Mouse (Mus musculus) urinary bladder, adult 18-20 months (tissue): ENCODE results near the gene Nrip2.

Experiments used
- DNase-seq, 2 experiments: peaks; one replicate each; pipeline ENCODE4 v3.0.0; 2022; ENCODE audit warnings: low spot score in 2 of 2, mixed read lengths in 2 of 2

Gene Nrip2

DNA sequence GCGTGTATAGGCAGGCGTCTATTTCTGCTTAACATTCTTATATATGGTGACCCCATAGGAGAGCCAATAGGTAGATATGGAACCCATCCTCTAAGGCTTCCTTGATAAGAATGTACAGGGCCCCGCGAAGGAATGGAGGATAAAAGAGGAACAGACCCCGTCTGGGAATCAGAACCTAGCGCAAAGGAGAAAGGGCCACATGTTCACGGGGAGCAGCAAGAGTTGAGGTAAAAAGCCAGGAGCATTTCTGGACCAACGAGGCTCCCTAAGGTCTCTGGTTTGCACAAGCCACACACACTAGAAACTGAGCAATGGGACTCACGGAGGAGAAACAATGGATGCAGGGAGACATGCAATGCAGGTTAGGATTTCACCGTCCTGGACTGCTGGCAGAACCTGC is 38.2 kb downstream of the Nrip2 start:
- no peak for DNase-seq

DNA sequence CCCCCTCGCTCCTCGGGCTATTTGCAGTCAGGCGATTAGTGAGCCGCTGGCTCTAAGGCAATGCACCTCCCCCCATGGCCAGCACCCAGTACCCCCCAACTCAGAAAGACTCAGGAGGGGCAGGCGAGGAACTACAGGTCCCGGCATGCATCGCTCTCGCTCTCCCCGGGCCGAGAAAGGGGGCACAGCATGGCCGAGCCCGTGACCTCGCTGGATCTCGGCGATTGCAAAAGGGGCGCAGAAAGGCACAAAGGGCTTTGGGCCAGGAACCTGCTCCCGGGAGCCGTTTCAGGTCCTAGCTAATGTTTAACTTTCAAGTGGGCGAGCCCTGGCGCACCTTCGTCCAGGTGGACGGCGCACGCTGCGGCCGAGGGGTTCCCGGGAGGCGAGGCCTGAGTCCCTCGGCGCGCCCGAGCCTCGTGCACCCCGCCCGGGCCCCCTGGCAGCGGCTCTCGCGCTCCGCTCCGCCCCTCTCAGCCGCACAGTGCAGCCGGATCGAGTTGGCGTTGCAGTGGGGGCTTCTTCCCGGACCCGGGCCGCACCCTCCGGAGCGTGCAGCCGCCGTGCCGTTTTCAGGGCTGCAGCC is 38.7 kb downstream of the Nrip2 start:
- DNase-seq: peak; percentile 43 to 69

DNA sequence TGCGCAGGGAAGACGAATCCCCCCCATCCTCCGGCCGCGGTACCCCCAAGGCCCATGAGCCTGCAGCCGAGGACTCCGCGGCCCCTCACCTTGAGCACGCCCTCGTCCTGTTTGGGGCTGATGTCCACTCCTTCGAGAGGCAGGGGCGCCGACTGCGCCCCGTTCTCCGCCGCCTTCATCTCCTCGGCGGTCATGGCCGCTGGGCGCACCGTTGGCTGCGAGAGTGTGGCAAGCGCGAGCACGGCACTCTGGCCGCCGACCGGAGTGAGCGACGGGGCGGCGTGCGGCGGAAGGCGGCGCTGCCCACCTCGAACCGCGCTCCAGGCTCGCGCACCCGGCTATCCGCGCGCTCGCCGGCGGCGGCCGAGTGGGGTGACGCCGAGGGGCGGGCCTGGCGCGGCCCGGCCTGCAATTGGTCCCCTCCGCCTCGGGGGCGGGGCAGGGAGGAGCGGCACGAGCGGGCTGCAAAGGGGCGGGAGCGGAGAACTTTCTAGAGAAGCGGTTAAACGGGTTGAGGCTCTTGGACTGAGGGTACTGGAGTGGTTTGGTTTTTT is 39.3 kb downstream of the Nrip2 start, which contains the start of gene Fkbp4:
Fkbp4 (minus strand) TSS at position 361 of the 554 bp plus-strand sequence.
- peak; percentile 86 to 93 for DNase-seq

DNA sequence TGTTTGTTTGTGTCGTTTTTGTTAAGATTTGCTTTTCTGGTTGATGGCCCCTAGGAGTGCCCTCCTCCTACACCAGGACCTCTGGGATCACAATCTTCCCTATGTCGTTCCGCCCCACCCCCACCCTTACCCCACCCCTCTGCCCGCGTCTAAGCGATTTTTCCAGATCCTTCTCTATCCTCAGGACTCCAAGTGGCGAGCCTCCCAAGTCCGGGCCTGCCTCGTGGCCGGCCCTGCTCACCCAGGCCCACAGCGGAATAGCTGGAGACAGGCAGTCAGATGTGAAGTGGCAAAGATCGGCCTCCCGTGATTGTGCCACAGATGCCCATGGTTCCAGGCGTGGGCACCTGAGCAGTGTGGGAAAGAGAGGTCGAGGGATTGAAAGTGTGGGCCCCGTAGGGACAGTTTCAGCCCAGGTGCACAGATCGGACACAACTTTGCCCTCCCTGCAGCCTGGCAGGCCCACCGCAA is 39.8 kb downstream of the Nrip2 start:
- peak; percentile 26 to 35 for DNase-seq

DNA sequence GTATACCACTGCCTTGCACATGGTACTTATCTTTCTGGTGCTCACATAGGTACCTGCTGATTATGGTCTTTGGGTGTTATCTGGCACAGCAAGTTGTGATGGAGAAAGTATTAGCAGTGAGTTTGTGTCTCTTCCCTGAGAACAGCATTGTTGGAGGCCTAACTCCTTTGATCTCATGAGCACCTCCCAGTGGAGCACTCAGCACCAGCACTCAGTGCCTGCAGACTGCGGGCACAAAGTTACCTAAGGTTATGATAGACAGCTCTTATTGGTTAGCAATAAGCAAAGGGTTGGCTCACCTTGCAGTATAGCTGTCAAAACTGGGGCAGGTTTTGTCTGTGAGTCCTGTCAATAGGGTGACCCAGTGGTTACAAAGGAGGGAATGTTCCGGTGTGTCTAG is 41.1 kb downstream of the Nrip2 start:
- DNase-seq: no peak

DNA sequence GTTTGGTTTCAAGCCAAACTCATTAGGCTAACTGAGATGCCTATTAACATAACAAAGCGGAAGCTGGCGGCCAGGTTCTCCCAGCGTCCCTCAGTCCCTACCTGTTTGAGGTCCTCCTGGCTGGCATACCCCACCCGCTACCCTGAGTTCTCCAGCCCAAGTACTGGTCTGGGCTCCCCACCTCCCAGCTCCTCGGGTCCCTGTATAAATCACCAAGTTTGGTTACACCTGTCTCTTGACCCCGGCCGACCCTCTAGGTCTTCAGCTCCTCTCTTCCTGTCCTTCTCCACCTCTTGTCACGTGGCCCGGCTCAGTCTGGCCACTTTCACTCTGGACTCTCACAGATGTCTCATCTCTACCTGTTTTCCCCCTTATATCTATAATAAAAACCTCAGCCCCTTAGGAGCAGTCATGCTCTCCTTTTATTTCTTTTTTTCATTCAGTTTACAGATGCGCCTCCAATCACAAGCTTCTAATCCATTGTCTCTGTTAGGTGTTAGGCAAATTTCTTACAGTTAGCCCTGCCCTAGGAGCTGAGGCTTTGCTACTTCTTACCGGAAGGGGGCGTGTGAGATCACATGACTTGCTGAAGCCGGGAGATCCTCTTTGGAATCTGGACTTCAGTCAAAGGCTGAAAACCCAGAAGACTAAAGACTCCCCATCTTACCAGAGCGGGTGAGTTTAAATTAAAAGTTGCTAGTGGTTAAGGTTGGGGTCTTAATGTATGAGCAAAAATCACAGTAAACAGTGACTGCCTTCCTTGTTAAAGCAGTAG is 46.9 kb downstream of the Nrip2 start:
- DNase-seq: peak in 1 of 2 experiments; percentile 36

DNA sequence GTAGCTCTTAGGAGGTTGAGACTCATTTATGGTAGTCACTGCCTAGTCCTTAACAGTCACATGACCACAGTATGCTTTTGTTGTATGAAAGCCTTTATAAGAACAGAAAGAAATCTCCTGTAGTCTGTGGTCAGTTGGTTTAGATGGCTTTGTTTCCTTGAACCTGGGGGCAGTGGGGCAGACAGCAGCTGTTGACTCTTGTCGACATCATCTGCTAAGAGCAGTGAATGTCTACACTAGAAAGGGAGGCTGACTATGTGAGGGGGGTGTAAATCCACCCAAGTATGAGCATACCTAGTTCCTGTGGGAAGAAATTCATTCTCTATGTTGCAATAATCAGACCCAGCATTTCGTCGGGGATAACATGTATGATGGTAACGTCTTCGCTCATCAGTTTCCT is 48.0 kb downstream of the Nrip2 start:
- no peak for DNase-seq

DNA sequence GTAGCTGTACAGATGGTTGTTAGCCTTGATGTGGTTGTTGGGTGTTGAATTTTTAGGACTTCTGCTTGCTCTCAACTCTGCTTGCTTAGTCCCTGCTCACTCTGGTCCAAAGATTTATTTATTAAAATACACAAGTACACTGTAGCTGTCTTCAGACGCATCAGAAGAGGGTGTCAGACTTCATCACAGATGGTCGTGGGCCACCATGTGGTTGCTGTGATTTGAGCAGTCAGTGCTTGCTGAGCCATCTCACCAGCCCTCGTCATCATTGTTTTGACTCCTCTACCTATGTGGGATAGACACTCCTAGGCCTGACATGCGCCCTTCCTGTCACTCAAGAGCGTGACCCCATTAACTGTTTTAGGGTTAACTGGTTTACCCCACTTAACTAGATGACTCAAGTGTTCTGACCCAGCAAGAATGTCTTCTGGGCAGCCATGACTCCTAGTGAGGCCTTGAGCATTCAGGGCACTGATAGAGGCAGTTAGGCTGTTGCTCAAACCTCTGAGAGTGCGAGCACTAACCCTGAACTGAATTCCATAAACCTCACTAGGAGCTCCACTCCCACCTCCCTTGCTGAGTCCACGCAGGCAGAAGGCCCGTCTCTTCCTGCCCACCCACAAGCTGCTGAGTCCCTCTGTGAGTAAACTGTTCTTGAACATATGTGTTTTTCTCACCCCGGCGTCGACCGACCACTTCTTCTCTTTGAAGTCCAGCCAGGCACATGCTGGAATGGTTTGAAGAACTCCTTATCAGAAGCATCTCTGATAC is 56.9 kb downstream of the Nrip2 start:
- DNase-seq: no peak

DNA sequence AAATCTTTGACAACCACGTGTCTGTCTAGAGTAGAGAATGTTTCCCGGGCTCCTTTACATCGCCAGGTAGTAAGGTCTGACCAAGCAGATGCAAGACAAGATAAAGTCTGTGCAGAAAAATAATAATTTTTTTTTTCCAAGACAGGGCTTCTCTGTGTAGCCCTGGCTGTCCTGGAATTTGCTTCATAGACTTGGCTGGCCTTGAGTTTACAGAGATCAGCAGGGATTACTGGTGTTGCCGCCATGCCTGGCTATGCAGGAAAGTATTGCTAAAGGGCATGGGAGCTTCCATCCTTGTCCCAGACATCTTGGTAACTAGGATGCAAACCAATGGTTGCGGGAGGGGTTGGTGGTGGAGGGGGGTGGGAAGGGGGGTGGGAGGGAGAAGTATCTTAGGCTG is 58.1 kb downstream of the Nrip2 start:
- no peak for DNase-seq

DNA sequence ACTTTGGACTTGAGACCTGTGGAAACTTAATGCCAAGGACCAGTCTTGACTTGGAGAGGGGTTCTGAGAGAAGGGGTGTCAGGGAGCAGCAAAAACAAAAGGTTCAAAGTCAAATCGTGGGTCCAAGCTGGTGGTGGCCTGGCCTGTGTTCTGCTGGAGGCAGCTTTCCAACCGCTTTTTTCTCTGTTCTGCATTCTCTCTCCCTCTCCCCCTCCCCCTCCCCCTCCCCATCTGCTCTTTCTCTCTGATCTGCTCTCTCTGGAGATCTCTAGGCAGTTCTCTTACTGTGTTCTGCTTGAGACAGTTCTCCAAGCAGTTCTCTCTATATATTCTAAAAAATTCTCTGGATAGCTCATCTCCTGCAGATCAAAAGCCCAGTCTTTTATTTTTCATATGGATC is 61.2 kb downstream of the Nrip2 start:
- no peak for DNase-seq

DNA sequence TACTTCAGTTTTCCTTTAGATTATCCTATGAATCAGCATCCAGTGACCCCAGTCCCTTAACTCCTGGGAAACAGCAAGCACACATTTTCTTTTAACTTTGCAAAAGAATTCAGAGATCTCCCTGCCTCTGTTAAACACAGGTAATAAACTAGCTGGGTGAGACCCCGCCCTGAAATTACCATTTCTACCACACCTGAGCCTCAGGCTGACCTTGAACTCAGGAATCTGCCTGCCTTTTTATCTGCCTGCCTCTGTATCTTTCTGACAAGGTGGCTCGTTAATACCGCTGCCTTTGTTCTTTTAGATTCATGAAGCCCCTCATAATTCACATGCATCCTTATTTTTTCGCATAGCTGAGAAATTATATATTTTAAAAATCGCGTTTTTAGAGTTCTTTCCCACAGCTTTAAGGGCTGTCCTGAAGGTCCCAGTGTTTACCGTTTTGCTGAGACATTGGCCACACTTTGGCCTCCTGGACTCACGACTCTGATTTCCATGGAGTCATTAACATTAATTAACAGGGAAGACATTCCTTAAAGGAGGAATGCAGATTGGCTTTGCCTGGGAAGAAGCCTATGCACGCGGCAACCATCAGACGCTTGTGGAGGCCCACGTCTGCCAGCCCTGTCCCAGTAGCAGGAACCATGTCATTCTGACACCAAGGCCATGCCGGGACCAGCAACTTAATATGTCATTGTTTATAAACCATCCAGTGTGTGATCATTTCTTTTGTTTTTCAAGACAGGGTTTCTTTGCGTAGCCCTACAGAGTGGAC is 61.8 kb downstream of the Nrip2 start:
- no peak for DNase-seq

DNA sequence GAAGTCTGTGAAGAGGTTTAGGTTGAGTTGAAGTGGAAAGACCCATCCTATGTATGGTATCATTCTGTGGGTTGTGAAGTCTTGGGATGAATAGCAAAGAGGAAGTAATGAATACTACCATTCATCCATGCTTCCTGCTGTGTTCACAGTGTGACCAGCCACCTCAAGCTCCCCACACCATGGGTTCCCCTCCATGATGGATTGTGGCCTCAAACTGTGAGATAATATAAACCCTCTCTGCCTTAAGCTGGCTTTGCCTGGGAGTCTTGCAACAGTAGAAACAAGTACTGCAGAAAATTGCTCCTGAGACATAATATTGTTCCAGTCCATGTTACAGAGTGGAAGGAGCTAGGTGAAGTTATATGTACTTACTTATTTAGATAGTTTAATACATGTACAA is 62.5 kb downstream of the Nrip2 start:
- no peak for DNase-seq

DNA sequence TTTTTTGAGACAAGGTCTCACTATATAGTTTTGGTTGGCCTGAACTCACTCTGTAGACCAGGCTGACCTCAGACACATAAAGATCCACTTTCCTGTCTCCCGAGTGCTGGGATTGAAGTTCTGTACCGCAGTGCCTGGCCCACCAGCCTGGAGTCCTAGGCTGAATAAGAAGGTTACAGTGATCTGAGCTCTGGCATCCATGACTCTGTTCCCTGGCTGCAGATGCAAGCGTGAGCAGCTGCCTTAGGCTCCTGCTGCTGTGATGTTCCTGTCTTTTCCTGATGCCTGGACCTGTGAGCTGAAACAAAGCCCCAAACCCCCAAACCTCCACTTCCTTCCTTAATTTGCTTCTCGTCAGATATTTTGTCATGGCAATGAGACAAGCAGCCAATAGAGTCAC is 65.9 kb downstream of the Nrip2 start:
- DNase-seq: no peak
